Mouse (Mus musculus) inflammation-experienced regulatory T-cells, adult 6 months (primary cell): ENCODE measurements around the gene Pou1f1. TPM values are rescaled to one million over a fixed set of nuclear protein-coding genes. Genes with fewer than 3 reads are reported as not detected.

Experiments used
- ATAC-seq: one replicate; pipeline ENCODE4 v1.8.0; 2017
- polyA plus RNA-seq, 3 experiments: library from polyadenylated mRNA; unstranded; fragments of 100-300 nt; shearing (Covaris generic); gene quantifications; one replicate each; pipeline ENCODE4 v1.2.1; 2017

Gene Pou1f1
- polyA plus RNA-seq, 3 experiments from 2014 or later = 0.24 to 0.26 TPM; not detected in 1

- no peak for ATAC-seq
Observed at GRCm38 (mm10) chr16:65564951-65565350, 44.6 kb downstream of the Pou1f1 start.

GRCm38 (mm10) chr16:65568853-65569252 is 48.5 kb downstream of the Pou1f1 start:
- no peak for ATAC-seq

GRCm38 (mm10) chr16:65577298-65578029 is 57.2 kb downstream of the Pou1f1 start:
- no peak for ATAC-seq

Other genes with a start within 250 kb of the Pou1f1 start
- gene Chmp2b, start 42.2 kb downstream of the Pou1f1 start, polyA plus RNA-seq = 10 to 100 TPM; 21.7 to 28.2 (median 27.5) TPM